Mouse (Mus musculus) layer of hippocampus, adult 9-10 months (tissue): ENCODE results near the gene Olfr370.
"Not testable (repeated sequence)": the region's sequence is repeated elsewhere in the genome, so short reads cannot be mapped to it uniquely, and the experiment has no call there.

Source experiments
- DNase-seq: peaks from one replicate; pipeline ENCODE4 v3.0.0; 2022; ENCODE audit warnings: low spot score

Olfr370 gene

DNA sequence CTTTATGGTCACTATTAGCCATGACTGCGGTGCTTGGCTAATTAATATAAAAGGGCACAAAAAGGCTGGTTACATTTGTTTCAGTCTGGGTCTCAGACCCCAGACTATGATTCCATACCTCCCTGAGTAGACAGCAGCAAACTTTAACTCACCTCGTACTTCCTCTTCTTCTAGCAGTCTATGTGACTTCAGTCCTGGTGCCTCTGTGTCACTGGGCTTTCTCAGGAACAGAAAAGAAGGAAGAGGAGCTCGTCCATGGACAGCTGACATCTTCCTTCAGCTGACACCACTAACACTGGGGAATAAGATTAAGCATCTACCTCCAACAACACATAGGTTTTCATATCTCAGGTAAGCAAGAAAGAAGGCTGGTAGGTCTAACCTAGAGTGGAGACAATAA is at the start of gene Olfr370:
Gene Olfr370, plus strand, starts transcription at position 45 of the 400 bp plus-strand sequence.
- no peak for DNase-seq

DNA sequence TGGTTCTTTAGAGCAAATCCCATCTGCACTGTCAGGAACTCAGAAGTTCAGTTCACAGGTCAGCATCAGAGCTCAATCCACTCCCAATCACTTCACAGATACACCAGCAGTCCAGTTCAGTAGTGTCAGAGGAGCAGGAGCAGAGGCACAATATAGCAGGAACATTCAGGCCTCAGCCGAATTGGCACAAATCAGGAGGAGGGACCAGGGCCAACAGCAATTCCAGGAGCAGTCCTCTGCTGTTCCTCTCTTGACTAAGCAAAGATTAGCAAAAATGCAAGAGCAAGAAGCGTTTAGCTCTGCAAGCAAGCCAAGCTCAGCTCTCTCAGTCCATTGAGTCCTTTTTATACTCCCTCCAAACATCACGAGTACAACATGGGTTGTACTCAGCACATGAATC is 23.9 kb upstream of the Olfr370 start:
- DNase-seq = no peak

DNA sequence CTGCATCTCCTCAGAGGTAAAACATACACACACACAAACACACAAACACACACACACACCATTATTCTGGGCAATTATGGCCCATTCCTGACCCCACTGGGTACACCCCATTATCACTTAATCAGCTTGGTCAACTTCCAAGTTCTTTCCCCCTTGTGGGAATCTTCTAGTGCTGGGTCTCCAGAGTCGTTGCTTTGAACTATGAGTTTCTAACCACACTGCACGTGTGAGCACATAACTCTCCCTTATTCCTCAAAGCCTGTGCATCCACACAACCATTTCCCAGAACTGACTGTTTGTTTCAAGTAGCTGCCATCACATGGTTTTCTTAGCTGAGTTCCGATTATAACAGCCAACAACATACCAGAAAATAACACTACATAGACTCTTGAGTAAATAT is 15.1 kb upstream of the Olfr370 start:
- DNase-seq = no peak

DNA sequence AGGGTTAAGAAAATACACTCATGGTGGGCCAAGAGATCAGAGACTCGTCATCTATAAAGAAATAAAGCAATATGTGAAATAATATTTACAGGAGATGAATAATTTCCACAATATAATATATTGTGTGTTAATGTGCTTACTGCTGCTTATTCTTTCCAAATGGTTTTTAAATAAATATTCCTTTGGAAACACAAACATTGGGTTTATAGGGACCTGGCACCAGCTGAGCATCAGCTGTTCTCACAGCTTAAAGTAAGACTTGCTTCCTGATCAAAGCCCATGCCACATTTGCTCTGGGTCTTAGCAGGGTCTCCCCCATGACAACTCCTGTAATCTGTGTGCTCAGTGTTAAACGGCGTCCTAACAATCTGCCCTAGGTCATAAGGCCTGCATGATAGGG is 14.7 kb upstream of the Olfr370 start:
- DNase-seq = not testable (repeated sequence)

DNA sequence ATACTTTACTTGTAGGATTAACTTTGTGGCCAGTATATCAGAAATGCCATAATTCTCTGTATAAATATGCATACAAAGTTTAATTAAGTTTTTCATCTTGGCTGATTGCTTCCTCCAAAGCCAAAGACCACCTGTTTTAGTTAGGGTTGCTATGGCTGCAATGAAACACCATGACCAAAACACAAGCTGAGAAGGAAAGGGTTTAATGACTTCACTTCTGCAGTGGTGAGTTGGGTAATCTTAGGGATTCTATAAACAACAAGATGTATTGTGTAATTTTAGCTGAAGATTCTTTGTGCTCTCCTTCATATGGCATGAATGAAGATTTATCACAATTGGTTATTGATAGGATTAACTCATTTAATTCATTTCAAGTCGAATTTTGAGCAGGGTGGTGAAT is 14.3 kb upstream of the Olfr370 start:
- no peak for DNase-seq

DNA sequence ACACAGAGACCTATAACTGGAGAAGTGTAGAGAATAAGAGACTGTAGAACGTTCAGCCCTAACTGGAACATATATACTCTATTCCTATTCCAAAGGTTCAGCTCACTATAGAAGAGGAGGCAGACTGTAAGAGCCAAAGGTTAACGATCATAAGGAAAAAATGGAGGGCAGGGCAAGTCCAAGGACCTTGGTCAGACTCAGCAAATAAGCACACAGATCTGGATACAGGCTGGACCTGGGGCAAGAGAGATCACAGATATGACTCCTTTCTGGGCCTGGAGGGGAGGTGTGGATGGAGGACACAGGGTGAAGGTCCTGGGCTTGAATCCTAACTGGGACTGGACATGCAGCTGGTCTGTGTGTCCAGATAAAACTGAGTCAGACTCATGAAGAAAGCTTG is 778 bp upstream of the Olfr370 start:
- DNase-seq = no peak

DNA sequence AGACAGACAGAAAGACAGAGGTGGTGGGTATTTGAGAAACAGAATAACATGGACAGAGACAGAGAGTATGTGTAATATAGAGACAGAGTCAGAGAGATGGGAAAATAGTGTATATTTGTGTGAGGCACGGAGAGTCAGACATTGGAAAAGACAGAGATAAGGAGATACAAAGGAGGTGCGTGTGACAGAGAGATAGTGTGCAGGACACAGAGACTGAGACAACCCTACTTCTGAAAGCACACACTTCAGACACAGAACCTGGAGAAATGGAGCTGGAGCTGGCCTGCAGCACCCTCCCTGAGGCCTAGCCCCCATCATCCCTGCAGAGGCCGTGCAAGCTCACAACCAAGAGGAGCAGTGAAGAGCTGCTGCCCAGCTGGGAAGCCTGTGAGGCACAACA is 27.1 kb downstream of the Olfr370 start:
- DNase-seq = no peak

DNA sequence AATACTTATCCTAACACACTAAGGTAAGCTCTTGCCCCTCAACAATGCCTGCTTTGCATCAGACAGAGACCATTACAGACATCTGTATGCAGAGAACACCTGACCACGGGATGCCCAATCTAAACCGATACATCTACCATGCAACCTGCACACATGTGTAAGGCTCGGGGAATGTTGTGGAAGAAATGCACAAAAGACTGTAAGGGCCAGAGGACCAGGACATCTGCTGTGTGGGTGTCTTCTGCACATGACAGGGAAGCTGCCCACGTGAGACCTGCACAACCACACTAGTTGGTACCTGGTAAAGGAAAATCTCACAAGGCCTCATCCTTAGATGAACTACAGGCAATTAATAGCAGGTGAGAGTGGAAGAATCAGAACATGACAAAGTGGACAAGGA is 27.7 kb downstream of the Olfr370 start:
- DNase-seq = no peak

DNA sequence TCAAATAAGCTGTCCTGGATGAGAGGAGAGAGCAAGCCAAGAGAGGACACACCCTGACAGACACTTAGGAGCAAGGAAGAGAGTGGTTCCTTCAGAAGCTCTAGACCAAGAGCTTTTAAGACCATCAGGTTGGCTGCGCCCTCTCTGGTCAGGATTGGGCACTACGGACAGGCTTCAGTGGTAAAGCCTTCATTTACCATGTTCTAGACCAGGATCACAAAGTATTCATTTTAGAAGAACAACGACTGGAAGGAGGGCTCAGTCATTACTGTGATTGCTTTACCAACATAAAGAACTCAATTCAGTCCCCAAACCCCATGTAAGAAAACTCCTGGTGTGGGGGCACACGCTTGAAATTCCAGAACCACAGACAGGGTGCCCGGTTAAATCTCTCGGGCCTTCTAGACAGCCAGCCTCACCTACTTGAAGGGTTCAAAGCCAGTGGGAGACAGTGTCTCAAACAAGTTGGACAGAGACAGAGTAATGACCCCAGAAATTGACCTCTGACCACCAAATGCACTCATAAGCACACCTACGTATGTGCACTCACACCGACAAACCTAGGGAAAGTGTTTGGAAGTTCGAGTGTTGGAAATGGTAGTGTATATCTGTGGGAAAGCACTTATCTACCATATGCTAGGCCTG is 30.3 kb downstream of the Olfr370 start:
- no peak for DNase-seq

DNA sequence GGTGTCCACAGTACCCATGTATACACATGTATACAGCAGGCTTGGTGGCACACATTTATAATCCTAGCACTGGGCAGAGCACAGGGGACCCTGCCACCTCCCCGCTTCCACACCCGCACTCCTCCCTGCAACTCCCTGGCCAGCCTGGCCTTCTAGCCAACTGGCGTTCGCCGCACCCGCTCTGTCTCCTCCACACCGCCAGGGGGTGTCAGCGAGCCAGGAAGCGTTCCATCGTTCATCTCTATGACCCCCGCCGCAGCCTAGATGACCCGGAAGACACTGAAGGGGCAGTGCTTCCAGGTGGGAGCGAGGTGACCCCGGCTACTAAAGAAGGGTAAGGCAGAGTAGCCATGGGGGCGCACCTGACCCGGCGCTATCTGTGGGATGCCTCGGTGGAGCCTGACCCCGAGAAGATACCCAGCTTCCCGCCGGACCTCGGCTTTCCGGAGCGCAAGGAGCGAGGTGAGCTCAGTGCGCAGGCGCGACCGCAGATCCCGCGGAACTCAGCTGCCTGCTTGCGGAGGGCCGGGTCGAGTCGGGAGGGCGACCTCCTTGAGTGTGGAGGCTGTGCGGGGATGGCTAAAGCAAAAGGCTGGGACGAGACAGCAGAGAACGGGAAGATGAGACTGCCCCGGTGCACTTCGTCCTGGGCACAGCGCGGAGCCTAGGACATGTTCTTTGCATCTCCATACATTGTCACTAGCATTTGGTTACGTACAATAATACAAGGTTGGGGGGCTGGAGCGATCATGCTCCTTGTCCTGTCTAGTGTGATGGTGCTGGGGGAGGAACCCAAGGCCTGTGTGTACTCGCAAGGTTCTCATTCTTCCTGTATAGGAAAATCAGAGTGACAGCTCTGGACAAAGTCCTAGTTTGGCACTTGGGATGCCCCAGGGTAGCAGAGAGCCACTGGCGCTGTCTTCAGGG is 31.2 kb downstream of the Olfr370 start, which contains the start of gene Ndufb7:
Gene Ndufb7, plus strand, starts transcription at position 203 of the 927 bp plus-strand sequence.
- peak; percentile 94 for DNase-seq

DNA sequence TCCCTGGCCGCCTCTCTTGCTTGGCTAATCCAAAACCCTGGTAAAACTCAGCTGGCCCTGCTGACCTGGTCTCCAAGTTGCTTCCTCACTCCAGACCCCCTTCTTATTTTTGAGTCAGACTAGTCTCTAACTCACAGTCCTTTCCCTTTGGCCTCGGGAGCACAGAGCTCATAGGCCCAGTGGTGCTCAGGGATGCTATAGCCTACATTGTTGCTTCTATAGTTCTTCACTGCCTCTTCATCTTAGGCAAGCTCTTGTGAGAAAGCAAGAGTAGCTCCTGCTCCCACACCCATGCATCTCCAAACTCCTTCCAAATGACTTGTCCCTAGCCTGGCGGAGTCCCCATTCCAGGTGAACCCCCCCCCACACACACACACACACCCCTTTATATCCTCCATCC is 32.1 kb downstream of the Olfr370 start:
- no peak for DNase-seq

DNA sequence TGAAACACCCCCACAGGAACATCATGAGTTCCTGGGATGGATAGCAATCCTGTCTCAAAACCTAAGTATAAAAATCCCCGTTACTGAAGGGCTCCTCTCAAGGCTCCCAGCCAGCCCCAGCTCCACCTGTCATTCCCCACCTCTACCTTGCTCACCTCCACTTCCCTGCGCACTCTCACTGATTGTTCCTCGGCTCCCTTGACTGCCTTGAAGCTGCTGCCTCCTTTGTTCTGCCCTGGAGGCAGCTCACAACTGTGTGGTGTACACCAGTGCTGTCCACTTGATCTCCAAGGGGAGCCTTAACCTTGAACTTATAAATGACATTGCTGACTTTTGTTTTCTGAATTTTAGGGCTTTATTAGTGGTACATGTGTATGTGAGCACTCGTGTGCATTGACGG is 32.5 kb downstream of the Olfr370 start:
- no peak for DNase-seq

DNA sequence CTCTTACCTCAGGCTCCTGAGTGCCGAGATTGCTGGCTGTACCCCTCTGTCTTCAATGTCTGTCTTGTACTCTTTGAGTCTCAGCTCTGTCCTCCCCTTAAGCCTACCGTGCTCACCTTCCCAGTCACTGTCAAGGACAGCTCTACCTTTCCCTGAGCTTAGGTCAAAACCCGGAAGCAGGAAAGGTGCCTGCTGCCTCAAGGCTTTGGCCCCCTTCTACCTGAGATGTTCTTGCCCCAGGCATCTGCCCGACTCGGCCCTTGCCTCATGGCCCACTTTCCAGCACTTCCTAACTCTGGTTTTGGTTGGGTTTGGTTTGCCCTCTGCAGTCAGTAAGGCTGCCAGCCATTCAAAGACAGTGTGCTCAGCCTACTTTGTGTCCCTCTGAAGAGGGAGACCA is 33.2 kb downstream of the Olfr370 start:
- no peak for DNase-seq

DNA sequence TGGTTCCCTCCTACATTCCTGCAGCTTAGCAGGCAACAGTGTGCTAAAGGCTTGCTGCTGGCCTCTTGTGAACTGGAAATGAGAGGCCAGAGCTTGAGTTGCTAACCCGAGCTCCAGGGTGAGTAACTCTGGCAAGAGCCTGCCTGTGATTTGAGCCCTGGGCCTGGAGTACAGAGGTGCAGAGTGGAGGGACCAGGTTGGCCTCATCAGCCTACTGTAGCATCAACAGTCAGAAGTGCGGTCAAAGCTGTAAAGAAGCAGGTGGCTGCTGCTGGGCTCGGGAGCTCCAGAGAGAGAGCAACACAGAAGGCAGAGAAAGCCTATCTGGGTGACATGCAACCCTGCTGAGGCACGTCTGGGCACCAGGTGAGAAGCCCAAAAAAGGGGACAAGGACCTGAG is 33.6 kb downstream of the Olfr370 start:
- DNase-seq = no peak

DNA sequence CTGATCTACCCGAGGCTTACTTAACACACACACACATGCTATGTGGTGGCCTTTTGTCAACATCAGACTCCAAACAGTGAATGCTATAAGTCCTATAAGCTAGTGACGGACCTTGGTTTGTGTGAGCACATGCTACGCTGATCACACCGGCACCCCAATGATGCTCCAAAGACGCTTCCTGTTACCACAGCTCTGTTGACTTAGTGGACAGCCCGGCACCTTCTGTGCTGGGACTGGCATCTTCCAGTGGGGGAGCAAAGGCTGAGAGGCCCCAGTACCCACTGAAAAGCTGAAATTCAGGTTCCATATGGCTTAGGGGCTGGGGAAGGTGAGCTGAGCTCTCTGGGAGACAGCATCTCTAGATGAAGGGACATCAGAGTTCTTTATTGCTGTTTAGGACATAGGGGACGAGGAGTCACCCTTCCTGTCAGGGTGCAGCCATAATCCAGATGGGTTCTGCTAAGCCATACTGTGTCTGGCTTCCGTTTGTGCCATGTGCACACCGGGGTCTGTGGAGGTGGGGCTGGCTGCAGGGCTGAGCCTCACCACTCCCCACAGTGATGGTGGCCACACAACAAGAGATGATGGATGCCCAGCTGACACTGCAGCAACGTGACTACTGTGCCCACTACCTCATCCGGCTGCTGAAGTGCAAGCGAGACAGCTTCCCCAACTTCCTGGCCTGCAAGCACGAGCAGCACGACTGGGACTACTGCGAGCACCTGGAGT is 34.9 kb downstream of the Olfr370 start:
- DNase-seq = no peak

DNA sequence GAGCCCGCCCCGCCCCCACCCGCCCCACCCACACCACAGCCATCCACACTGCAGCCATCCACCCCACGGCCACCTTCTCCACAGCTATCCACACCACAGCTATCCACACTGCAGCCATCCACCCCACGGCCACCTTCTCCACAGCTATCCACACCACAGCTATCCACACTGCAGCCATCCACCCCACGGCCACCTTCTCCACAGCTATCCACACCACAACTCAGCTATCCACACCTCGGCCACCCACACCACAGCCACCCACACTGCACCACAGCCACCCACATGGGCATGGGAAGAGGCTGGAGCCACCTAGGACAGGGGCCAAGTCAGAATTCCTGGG is 35.4 kb downstream of the Olfr370 start:
- not testable (repeated sequence) for DNase-seq

DNA sequence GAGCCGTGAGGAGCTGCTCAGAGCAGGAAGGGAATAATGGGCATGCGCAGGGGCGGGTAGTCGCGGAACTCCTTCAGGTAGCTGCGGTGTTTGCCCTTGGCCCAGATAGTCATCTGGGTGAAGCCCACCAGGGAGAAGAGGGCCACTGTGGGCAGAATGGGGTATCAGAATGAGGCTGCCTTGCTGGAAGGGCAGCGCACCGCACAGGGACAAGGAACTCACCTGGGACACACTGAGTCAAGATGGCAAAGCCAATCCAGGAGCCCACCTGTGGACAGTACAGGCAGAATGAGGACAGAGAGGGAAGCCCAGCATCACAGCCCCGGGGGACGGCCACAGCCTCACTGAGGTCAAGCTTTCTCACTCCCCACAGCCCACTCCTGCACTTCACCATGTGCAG is 36.2 kb downstream of the Olfr370 start:
- no peak for DNase-seq

DNA sequence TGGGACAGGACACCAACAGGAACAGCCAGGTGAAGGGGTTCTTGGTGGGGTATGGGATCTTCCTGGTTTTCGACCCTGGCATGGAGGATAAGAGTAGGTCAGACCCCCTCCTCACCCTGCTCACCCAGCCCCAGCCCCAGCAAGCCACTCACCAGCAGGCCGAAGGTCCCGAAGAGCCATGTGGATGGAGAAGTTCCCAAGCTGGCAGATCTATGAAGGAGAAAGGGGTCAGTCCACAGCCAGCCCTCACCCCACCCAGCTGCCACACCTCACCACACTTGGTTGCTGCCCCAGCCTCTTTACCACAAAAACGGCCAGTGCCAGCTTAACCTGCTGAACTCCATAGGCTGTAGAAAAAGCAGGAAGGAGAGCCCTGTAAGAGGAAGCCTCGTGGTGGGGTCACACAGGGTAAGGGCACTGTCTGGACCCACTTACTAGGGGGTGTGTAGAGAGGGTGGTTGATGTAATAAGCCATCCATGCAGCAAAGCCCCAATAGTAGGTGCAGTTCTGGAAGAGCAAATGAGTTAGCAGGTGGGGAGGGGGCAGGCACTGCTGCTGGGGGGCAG is 36.7 kb downstream of the Olfr370 start:
- no peak for DNase-seq

DNA sequence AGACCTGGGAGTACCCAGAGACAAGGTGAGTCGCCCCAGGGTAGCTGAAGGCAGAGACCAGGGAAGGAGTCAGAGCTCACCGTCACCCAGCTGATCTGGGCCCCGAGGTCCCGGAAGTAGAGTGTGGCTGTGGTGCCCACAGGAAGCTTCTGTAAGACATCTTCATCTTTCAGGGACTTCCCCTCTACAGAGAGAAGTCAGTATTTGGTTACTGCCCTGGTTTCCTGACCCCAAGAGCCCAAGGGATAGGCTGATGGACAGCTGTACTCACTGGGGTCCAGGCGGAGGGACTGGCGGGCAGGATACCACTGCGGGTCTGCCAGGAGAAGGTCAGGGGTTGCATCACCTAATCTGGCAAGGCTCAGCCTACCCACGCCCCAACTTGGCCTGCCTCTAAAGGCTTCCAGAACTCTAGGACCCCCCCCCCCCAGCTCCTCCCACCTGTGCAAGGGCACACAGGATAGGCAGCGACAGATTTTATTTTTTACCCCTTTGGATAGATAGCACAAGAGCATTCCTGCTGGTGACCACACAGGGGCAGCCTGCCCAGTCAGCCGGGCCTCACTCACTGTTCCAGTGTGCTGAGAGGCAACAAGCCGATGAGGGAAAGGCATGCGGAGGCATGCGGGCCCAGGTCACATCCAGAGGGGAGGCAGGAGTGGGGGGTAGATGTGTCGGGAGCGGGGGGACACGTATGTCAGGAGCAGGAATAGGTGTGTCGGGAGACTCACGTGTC is 37.7 kb downstream of the Olfr370 start:
- no peak for DNase-seq

DNA sequence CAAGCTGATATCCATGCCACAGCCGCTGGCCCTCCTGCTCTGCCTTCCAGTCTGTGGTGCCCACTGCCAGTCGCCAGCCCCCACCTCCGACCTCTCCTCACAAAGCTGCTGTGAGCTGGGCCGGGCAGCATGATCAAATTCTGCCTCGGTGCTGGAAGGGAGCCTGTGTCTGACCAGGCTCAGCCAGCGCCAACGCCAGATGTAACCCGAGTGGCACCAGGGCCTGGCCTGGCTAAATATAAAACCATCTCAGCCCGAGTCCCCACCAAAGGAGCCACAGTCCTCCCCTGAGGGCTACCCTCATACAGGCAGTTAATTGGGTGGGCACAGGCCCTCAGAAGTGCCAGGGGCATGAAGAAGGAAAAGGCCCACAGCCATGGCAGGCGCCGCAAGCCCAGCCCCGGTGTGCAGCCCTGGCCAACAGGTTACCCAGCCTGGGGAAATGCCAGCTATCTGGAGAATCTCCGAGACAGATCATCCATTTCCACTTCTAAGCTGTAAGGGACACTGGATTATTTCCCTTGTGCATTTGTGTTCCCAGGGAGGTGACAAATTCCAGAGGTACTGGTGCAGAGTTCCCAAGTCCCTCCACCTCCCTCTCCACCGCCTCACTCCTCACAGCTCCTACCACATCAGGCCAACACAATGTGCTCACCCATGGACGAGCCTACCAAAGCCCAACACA is 39.2 kb downstream of the Olfr370 start:
- DNase-seq = no peak
